Mouse (Mus musculus): ENCODE data around the gene Cdnf.

Cdnf gene

DNA sequence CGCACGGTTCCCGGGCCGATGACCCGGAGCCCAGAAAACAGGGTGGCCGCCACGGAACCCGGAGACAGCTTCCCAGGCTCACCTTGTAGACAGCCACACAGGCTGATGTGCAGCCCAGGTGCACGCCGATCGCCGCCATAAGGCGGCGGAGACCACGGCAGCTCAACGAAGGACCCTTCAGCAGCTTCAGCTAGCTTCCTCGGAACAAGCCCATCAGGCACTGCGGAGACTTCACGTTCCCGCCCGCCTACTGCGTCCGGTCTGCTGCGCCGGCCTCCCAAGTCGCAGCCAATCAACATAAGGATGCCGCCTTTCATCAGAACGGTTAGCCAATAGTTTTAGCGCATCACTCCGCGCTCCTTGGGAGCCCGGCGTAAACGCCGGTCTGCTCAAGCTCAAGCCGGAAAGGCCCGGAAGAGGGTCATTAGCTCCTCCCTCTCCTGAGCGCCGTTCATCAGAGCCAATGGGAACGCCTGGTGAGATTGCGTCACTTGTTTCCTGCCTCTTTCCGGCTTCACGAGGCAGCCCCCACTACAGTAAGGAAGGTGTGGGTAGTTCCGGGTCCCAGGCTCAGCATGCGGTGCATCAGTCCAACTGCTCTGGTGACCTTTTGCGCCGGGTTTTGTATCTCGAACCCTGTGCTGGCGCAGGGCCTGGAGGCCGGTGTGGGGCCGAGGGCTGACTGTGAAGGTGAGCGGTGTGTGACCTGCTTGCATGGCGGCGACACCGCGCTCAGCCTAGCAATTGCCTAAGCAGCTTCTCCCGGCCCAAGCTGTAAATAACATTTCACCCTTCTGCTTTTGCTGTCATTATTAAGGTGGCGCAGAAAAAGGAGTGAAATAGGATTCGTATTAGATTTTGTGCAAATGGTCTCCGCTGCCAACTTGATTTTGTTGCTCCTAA lies at the start of gene Cdnf, which contains the start of the genes Gm45902 and Hspa14:
Cdnf (plus strand) TSS at position 479 of the 903 bp plus-strand sequence.
Gm45902 (minus strand) TSS at position 239 of the 903 bp plus-strand sequence.
Hspa14 (minus strand) TSS at position 263 of the 903 bp plus-strand sequence.
- DNase-seq (ENCODE audit: low spot score): peak; percentile 99

DNA sequence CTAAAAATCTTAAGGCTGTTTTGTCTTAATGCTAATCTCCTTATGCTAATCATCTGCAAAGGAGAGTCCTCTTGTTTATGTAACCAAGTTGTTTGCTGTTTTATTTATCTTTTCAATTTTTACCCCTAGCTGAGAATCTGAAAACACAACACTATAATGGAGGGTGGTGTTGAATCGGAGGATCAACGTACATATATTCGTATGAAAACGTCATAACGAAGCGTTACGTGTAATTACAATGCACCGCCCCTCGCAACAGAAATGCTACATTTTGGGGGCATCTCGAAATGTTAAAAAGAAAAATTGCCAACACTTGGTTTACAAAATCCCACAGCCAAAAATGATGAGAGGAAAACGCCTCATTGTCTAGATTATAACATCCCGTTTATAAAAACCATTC lies 38.9 kb upstream of the Cdnf start:
- DNase-seq (ENCODE audit: low spot score): no peak

DNA sequence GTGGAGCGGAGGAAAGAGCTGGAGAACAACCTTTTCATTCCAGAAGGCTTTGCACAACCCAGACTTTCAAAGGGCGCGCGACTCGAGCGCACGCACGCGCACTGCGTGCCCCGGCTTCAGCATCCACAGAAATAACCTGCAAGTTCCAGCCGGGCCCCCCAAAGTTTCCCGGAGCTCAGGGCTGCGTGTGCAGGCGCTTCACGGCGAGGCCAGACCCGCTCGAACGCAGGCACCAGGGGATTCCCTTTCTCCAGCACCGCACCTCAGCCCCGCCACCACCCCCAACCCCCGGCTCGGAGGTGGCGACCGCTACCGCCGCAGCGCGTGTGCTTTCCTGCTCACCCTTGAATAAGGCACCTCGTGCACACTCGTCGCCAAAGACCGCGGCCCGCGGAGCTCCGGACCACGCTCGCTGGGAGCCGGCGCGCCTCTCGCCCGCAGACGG lies 38.4 kb upstream of the Cdnf start:
- peak; percentile 80 for DNase-seq (ENCODE audit: low spot score)

DNA sequence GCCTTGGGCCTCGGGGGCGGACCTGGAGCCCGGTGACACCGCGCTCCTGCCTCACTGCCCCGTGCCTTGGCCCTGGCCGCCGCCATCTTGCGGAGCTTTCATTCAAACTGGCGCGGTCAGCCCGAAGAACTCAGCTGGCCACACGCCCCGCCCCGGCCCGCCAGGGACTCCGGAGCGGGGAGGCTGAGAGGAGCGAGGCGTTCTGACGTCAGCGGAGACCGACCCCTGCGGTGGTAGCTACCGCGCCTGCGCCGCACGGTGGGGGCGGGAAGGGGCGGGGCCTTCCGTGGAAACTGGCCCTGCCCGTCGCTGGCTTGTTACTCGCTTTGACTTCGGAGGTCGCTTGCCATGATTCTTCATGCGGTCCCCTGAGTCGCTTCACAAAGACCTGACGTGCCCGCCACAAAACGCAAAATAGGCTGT lies 38.0 kb upstream of the Cdnf start, which contains the start of gene Suv39h2:
Suv39h2 (minus strand) TSS at position 171 of the 423 bp plus-strand sequence.
- DNase-seq (ENCODE audit: low spot score): peak; percentile 98

DNA sequence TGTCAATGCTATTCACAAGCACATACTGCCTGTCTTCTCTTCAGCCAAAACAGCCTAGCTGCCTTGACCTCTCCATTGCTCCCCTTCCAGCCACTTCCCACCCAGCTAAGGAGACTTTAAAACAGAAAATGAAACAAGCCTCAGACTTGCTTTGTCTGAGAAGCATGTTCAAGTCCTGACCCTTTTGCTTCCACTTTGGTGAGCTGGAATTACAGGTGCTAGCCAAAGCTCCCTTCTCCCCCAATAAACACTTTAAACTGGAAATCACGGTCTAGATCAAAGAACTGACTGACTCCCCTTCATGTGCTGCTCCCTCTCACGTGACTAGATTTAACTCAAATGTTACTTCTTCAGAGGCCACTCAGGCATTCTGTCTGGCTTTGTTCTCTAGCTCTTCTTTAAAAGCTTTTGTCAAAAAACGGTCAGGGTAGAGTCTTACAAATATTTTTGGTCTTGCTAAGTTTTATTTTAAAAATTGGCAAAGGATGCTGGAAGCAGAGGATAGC lies 37.0 kb upstream of the Cdnf start:
- DNase-seq (ENCODE audit: low spot score): peak; percentile 1

DNA sequence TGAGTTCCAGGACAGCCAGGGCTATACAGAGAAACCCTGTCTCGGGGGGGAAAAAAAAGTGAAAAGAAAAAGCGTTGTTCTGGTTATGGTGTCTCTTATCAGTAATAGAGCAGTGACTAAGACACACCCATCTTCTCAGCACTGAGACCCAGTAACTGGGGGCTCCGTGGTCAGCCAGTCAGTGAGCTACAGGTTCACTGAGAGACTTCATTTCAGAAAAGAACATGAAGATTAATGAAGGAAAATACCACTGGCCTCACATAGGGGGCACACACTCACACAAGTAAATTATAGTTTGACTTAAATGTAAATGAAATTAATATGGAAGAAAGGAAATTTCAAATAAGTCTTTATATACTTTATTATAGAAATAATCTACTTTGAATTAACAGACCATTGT lies 32.6 kb upstream of the Cdnf start:
- DNase-seq (ENCODE audit: low spot score): no peak

DNA sequence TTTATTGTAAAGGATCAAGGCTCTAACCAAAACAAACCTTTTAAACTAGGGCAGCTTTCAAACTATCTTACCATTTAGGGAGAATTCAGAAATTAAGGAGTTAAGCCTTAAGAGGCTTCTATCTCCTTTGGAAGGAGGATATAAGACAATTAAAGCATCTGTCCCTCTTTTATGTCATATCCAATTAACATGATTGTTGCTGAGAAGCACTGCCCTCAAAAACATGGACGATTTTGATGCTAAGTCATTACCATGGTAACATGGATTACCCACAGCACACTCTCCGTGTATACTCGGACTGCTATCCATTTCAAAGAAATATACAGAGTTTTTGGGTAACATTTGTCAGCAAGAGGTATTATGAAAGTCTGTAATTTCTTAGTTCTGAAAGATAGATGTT lies 23.0 kb upstream of the Cdnf start:
- DNase-seq (ENCODE audit: low spot score): no peak

DNA sequence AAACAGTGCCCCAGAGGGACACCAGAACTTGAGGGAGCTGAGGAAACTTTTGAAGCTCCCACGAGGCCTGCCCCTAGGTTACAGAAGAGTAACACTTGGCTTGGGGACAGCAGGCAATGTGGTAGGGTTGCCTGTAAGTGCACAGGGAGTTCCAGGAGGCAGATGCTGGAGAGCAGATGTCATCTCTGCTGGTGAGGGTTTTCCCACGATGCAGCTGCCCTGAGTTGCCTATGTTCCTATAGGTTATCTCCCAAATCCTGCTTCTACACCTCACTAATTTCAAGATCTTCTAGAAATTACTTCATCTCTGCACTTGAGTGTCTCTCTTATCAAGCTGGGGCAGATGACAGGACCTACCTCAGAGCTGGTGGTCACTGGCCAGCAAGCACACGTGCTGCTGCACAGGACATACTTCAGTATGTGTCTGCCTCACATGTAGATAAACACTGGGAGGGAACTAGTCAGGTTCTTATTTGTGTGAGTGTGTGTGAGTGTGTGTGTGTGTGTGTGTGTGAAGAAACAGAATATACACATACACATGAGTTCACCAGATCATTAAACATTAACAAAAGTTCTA lies 18.9 kb upstream of the Cdnf start:
- DNase-seq (ENCODE audit: low spot score): no peak

DNA sequence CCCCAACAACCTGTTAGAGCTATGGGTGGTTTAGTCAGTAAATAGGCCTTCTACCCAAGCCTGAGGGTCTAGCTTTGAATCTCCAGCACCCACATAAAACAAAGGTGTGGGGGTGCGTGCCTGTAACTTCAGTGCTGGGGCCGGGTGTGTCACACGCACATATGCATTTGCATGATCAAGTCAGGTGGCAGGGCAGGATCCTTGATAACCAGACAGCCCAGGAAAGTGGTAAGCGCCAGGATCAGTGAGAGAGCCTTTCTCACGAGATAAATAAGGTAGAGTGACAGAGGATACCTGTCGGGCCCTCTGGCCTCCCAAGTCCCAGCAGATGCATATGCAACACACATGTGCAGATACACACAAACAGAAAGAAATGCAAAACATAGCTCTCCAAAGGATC lies 13.3 kb upstream of the Cdnf start:
- no peak for DNase-seq (ENCODE audit: low spot score)

DNA sequence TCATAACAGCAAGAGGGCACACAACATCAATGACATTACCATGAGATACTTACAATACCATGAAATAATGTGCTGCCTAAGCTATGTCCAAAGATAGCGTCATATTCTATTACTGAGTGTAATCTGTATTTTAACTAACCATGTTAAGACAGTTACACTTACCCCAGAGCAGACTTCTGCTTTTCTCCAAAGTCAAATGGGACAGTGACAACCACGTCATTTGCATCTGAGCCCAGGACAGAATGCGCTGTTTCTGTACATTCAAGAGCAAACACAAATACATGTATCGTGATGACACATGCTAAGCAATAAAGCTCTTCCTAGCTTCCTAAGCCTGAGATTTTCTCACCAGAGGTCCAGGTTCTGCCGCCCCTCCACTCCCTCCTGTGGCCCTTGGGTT lies 11.9 kb upstream of the Cdnf start:
- no peak for DNase-seq (ENCODE audit: low spot score)

DNA sequence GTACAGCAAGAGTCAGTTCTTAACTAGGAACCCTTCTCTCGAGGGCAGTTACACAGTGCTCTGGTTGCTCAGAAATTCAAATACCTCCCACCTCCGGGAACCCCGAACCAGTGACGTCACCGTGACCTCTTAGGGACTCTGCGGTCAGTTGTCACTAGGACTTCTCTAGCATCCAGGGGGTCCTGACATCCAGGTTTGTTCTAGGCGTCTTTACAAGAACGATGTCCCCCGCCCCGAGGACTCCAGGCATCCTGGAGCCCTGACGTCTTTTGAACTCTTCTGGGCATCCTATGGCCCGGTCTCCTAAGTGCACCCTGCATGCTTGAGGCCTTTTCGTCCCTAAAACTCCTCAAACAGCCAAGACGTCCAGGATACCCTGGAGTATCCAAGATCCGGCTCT lies 754 bp upstream of the Cdnf start:
- DNase-seq (ENCODE audit: low spot score): peak; percentile 83

DNA sequence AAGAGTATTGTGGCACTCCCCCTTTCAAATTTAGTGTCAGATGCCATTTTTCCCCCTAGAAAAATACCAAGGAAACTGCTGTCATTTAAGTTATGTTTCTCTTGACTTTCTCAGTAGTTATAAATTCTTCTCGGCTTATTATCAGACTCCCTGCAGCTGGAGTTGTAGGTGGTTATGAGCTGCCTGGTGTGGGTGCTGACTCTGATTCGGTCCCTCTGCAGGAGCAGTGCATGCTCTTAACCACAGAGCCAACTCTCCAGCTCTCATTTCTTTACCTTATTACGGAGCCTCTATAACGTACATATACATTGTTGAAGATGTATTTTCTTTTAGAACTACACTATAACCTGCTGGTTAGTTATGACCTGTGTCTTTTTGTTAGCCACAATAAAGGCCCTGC lies 9.7 kb downstream of the Cdnf start:
- DNase-seq (ENCODE audit: low spot score): no peak

DNA sequence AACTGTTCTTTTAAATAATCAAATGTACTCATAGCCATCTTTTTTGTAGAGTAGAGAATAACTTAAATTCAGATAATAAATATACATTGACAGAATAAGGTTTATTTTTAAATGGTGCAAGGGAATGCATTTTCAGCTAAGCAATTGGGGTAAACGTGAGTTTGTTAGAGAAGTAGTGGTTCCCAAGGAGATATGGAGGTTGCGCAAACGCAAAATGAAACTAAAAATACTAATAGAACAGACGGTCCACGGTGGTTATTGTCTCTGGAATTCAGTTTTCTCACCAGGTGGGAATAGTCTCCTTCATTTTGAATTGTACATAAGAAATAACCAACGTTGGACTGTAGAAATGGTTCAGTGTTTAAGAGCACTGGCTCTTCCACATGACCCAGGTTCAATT lies 13.5 kb downstream of the Cdnf start:
- no peak for DNase-seq (ENCODE audit: low spot score)

DNA sequence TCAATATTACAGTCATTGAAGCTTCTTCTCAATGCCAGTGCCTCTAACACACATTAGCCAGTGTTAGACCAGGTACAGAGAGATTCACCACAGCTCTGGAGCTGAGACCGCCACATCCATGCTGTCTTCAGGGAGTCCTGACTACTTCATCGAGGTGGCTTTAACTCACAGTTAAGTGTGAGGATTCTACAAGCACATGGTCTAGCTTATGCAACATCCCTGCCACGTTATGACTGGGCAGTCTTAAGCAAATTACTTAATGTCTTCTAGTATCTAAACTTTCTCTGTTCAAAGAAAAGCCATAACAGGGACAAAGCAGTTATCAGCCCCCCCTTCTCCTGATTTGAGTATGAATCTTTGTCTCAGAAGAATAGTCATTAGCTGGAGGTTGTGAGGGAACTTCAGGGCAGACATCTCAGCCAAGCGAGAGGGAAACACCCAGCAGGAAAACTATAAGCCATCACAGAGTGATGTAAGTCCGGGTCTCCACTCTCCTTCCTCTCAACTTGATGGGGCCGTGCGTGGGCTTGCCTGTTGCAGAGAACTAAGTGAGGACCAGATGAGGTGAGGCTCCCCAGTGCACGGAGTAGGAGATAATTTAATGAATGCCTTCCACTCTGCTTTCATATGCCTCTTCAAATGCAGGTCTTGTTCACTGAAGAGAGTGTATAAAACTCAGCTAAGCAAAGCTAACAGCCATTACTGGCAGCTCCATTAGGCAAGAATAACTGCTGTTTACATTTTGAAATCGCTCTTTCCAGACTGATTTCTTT lies 28.7 kb downstream of the Cdnf start:
- no peak for DNase-seq (ENCODE audit: low spot score)

DNA sequence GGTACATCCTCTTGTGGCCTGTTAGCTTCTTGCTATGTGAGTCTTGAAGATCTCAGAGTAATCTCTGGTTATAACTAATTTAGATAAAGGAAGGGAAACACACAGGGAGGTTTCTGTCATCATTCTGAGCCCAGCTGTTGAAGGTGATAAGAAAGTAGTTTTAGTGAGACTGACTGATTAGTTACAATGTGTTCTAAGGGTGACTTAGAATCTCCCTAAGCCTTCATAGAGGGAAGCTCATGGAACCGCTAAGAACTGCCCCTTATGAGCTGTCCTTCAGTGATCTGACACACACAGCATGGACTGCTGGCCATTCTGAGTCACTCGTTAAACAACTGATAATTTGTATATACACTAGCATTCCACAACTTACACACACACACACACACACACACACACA lies 33.2 kb downstream of the Cdnf start:
- no peak for DNase-seq (ENCODE audit: low spot score)

DNA sequence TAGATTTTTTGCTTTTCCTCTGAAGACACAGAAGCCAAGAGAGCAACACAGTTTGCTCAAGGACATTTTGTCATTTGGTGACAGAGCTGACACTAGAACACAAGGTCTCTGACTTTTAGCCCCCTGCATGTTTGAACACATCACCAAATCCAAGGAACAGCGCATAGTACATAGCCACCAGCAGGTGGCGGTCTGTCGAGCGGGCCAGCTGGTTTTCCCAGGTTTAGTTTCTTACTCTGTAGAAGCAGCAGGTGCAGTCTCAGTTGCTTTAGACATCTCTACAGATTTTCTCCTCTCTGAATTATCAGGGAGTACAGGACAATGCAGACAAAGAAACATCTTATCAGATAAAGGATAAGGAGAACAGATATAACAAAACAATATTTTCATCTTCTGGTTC lies 33.8 kb downstream of the Cdnf start:
- DNase-seq (ENCODE audit: low spot score): peak; percentile 71

DNA sequence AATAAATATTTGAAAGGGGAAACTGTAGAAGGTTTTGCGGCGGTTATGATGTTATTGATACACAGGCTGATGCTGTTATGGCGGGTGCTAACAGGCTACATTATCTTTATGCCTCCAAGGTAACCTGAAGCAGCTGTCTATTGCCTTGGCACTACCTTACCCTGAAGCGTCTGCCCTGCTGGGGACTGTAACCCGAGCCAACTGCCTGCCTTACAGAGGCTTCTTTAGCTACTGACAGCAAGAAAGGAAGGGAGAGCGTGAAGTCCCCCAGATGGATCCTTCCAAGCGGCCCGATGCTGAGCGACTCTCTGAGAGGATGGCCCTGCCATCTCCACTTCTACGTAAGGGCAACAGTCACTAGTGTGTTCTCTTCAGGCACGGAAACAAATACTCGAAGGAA lies 57.4 kb downstream of the Cdnf start, which contains the start of gene Fam107b:
Fam107b (plus strand) TSS at position 303 of the 400 bp plus-strand sequence.
- no peak for DNase-seq (ENCODE audit: low spot score)

DNA sequence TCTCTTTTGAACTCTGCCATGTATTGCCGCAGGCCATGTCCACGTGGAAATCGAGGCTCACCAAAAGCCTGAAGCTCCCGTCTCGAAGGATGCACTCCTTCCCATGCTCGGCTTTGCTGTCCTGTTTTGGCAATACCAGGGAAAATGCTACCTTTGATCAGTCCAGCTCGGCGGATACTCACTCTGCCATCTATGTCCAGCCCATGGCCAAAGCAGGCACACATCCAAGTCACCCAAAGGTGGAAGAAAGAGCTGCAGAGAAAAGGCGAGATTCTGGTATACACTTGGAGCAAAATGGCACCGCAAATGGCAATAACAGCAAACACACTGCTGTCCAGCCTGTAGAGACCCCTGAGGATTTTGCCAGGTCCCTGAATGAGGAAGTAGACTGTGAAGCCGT lies 57.8 kb downstream of the Cdnf start:
- no peak for DNase-seq (ENCODE audit: low spot score)

DNA sequence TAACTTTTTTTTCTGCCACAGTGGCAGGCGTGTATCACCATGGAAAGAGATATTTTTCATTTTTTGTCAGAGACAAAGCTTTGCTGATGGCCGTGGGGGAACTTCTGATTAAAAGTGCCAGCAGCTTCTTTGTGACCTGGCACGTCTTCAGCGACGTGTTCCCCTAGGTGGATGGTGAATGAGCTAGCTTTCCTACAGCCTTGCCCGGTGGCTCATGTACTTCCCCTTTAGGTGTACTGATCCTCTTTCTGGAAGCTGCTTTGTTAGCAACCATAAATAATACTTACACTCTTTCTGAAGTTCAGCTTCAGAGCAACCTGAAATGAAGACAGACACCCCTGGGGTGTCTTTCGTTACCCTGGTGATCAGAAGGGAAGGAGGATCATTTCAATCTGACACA lies 61.1 kb downstream of the Cdnf start:
- DNase-seq (ENCODE audit: low spot score): no peak

DNA sequence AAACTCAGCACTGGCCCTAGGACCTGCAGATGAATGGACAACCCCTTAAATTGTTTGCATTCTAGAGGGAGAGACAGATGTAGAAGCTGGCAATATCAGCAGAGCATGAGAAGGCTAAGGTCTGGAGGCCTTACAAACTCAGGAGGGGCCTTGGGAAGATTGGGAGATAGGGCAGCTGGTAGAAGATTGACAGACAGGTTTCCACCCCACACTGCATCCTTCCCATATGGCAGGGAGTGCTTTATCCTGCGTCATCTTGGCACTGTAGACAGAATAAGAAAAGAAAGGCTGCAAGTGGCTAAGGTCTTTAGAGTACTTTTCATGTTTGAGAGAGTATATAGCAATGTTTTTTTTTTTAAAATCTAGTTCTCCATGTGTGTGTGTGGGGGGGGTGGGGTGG lies 62.3 kb downstream of the Cdnf start:
- no peak for DNase-seq (ENCODE audit: low spot score)
